Mouse (Mus musculus): ENCODE data around the gene Arl5a. TPM values are rescaled to one million over a fixed set of nuclear protein-coding genes. Genes with fewer than 3 reads are reported as not detected.
A peak's percentile ranks its signal among the peaks of the same experiment; 100 is the strongest.

The Arl5a gene
- total RNA-seq (2014; rRNA removed) (76.1 and 85.9 TPM in 2 replicates), polyA plus RNA-seq (2012; rRNA removed) (18.3 and 22.3 TPM in 2 replicates)

DNA sequence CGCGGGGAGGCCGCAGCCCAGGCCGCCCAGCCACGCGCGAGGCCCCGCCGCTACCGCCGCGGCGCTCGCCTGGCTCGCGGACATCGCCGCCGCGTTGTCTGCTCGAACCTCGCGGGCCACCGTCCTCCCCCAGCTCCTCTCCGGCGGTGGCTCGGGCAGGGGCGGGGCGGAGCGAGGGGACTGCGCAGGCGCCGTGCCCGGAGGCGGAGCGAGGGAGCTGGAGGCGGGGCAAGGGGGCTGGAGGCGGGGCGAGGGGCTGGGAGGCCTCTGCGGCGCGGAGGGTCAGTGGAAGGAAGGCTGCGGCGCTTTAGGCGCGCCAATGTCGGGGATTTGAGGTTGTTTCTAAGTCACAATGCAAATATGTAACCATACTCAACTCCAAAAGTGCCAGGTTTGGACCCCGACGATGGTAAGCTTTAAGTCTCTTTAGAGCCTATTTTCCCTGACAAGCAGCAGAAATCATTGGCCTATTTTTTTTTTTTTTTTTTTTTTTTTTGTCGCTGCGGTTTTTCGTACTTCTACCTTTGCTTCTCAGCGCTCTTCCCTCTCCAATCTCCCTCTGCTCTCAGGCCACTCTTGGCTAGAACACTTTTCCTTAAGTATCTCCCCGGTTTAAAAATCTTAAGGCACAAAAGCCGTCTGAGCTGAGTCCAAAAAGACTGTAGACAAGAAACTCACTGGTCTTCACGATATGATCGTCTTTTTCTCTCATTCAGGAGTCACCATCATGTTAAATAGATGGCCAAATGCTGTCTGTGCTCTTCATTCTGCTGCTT is at the start of gene Arl5a:
Gene Arl5a, minus strand, starts transcription at position 155 of the 776 bp plus-strand sequence.
- Histone ChIP-seq H3K4me3 (ENCODE audit: insufficient read depth, low read depth, low read length) (peak within 1 kb of the TSS; percentile 91), H3K9ac (ENCODE audit: low read depth, low read length) (peak within 1 kb of the TSS; percentile 95), H3K36me3 (ENCODE audit: control insufficient read depth, insufficient read depth, low read length) (no peaks in the 10 kb centered on the region), H3K27me3 (ENCODE audit: control insufficient read depth, insufficient read depth, low read length) (no peaks in the 10 kb centered on the region), H3K4me1 (ENCODE audit: control insufficient read depth, insufficient read depth, low read length) (peaks cover 21% of the 10 kb centered on the region), H3K79me2 (ENCODE audit: control insufficient read depth, insufficient read depth, low read length) (peaks cover 23% of the 10 kb centered on the region; the same call in 1 of the 2 replicates), H3K27ac (replicated peaks; ENCODE audit: insufficient read depth, low read depth, low read length) (peak within 1 kb of the TSS; percentile 96)
- under 1% methylated on average over 57 of the region's 57 CpGs for WGBS
- TF ChIP-seq CTCF (IDR thresholded peaks at IDR 0.05; ENCODE audit: low read depth, low read length) (no peak), POLR2A (IDR thresholded peaks at IDR 0.05; ENCODE audit: extremely low read depth, insufficient read depth, low read length) (peak; percentile 74)
- DNase-seq (ENCODE audit: extremely low read depth, low read depth, low spot score), result peak; percentile 69

DNA sequence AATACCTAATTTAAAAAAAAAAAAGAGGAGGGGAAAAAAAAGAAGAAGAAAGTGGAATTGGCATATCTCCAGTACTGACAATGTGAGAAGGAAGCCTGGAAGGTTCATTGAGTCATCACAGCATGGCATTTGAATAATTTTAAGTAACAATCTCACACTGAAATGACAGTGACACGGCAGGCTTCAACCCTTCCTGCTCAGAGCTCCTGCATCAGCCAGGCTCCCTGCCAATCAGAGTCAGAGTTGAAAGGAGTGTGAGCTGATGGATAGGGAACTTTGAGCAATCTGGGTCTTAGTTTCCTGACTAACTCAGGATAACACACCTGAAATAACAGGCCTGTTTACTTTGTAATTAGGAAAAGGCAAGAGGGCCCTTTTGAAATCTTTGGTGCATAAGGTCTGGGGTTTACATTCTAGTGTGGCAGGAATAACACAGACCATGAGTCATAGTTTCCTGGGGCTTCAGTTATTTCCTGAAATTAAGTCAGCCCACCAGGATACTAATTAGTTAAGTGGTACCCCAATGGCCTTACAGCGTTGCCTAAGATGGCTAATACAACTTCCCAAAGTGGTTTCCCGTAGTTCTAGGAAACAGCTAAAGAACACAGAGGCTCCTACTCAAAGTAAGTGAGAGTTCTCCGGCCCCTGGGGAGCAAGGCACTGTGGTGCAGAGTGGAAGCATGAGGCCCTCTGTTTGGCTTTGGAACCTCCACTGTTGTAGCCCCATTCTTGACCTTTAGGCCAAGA is 47.0 kb upstream of the Arl5a start:
- peaks cover 2% of the 10 kb centered on the region; the same call in 1 of the 2 replicates for H3K4me1 ChIP-seq (ENCODE audit: control insufficient read depth, insufficient read depth, low read length)
- peak; percentile 42 for DNase-seq (ENCODE audit: extremely low read depth, low read depth, low spot score)
- no peak overlapping the region for H3K4me3 ChIP-seq (ENCODE audit: insufficient read depth, low read depth, low read length)
- WGBS, result 70% methylated on average over 4 of the region's 4 CpGs
- H3K79me2 ChIP-seq (ENCODE audit: control insufficient read depth, insufficient read depth, low read length), result no peaks in the 10 kb centered on the region
- H3K27ac ChIP-seq (replicated peaks; ENCODE audit: insufficient read depth, low read depth, low read length), result no peak overlapping the region
- H3K9ac ChIP-seq (ENCODE audit: low read depth, low read length), result no peak overlapping the region
- no peak for TF ChIP-seq POLR2A (IDR thresholded peaks at IDR 0.05; ENCODE audit: extremely low read depth, insufficient read depth, low read length)
- TF ChIP-seq CTCF (IDR thresholded peaks at IDR 0.05; ENCODE audit: low read depth, low read length), result no peak
- no peaks in the 10 kb centered on the region for H3K27me3 ChIP-seq (ENCODE audit: control insufficient read depth, insufficient read depth, low read length)
- no peaks in the 10 kb centered on the region for H3K36me3 ChIP-seq (ENCODE audit: control insufficient read depth, insufficient read depth, low read length)

DNA sequence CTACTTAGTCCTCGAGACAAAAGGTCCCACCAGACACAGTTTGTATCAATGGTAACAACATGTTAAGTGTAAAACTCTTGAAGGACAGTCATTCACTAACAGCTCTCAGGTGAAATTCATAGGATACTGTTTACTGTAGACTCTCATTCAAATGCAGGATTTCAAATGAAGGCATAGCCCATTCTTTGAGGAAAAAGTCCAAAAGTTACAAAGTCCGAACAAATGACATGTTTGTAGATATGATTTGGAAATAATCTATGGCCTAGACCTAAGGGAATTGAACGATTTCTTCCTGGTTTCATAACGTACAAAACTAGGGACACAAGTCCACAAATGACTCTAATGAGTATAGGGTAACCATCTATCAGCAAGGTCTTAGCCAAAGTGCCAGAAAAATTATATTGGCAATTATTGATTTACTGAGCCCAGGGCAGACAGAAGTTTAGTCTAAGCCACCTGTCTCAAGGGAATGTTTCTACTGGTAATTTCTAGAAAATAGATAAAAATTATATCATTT is 45.4 kb upstream of the Arl5a start:
- Histone ChIP-seq H3K27ac (replicated peaks; ENCODE audit: insufficient read depth, low read depth, low read length) (no peak overlapping the region), H3K79me2 (ENCODE audit: control insufficient read depth, insufficient read depth, low read length) (no peaks in the 10 kb centered on the region), H3K36me3 (ENCODE audit: control insufficient read depth, insufficient read depth, low read length) (no peaks in the 10 kb centered on the region), H3K9ac (ENCODE audit: low read depth, low read length) (no peak overlapping the region), H3K27me3 (ENCODE audit: control insufficient read depth, insufficient read depth, low read length) (no peaks in the 10 kb centered on the region), H3K4me1 (ENCODE audit: control insufficient read depth, insufficient read depth, low read length) (peaks cover 2% of the 10 kb centered on the region; the same call in 1 of the 2 replicates), H3K4me3 (ENCODE audit: insufficient read depth, low read depth, low read length) (no peak overlapping the region)
- WGBS, result 28% methylated on average over 4 of the region's 4 CpGs
- peak; percentile 57 for DNase-seq (ENCODE audit: extremely low read depth, low read depth, low spot score)
- no peak for TF ChIP-seq POLR2A (IDR thresholded peaks at IDR 0.05; ENCODE audit: extremely low read depth, insufficient read depth, low read length)
- no peak for TF ChIP-seq CTCF (IDR thresholded peaks at IDR 0.05; ENCODE audit: low read depth, low read length)

DNA sequence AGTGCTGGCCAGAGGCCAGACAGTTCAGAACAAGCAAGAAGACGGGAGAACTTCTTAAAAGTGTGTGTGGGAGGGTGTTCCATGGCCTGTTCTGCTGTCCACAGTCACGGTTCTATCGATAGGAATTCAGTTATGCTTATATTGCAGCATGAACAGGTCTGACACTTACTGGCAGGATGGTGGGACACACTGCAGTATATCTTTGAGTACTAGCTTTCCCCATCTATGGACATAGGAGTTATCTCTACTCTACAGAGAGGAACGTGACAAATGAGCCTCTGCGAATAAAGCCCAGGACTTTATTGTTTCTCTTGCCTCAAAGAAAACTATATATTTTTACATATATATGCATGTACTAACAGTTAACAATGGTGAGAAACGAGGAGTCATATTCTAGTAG is 42.9 kb upstream of the Arl5a start:
- H3K9ac ChIP-seq (ENCODE audit: low read depth, low read length), result no peak overlapping the region
- H3K36me3 ChIP-seq (ENCODE audit: control insufficient read depth, insufficient read depth, low read length), result no peaks in the 10 kb centered on the region
- no peaks in the 10 kb centered on the region for H3K27me3 ChIP-seq (ENCODE audit: control insufficient read depth, insufficient read depth, low read length)
- DNase-seq (ENCODE audit: extremely low read depth, low read depth, low spot score), result no peak
- H3K79me2 ChIP-seq (ENCODE audit: control insufficient read depth, insufficient read depth, low read length), result no peaks in the 10 kb centered on the region
- peaks cover 2% of the 10 kb centered on the region; the same call in 1 of the 2 replicates for H3K4me1 ChIP-seq (ENCODE audit: control insufficient read depth, insufficient read depth, low read length)
- 88% methylated on average over 6 of the region's 6 CpGs for WGBS
- TF ChIP-seq POLR2A (IDR thresholded peaks at IDR 0.05; ENCODE audit: extremely low read depth, insufficient read depth, low read length) (no peak), CTCF (IDR thresholded peaks at IDR 0.05; ENCODE audit: low read depth, low read length) (no peak)
- no peak overlapping the region for H3K27ac ChIP-seq (replicated peaks; ENCODE audit: insufficient read depth, low read depth, low read length)
- H3K4me3 ChIP-seq (ENCODE audit: insufficient read depth, low read depth, low read length), result no peak overlapping the region

DNA sequence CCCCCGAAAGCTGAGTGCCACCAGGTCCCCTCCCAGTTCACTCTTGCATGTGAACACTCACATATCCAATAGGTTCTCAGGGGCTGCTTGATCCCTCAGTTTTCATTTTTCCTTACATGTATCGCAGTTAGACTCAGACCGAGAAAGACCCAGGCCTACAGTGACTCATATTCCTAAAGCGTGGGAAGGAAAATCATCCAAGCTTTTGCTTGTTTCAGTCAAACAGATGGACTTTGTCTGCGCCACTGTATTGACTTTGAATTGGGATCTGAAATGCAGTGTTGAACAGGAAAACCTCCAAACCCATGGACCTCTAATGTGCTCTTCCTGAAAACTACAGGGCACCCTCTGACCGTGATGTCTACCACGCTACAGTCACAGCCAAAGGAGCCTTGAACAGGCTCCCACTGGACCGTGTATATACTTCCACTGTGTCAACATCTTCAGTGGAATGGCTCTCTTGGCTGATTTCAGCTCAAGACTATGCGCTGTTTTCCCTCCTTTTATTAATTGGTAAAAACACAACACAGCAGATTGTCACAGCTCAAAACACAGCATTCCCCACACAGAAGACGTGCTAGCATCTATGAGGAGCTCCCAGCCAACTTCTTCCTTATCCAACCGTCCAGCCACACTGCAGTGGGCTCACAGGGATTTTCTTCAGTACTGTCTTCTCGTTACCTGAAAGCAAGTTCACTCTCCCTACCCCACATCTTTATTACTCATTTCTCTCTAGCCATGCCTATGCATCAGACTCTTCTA is 36.7 kb upstream of the Arl5a start:
- Histone ChIP-seq H3K27me3 (ENCODE audit: control insufficient read depth, insufficient read depth, low read length) (no peaks in the 10 kb centered on the region), H3K4me3 (ENCODE audit: insufficient read depth, low read depth, low read length) (no peak overlapping the region), H3K79me2 (ENCODE audit: control insufficient read depth, insufficient read depth, low read length) (no peaks in the 10 kb centered on the region), H3K36me3 (ENCODE audit: control insufficient read depth, insufficient read depth, low read length) (no peaks in the 10 kb centered on the region), H3K27ac (replicated peaks; ENCODE audit: insufficient read depth, low read depth, low read length) (no peak overlapping the region), H3K4me1 (ENCODE audit: control insufficient read depth, insufficient read depth, low read length) (no peaks in the 10 kb centered on the region), H3K9ac (ENCODE audit: low read depth, low read length) (no peak overlapping the region)
- TF ChIP-seq CTCF (IDR thresholded peaks at IDR 0.05; ENCODE audit: low read depth, low read length), result no peak
- no peak for TF ChIP-seq POLR2A (IDR thresholded peaks at IDR 0.05; ENCODE audit: extremely low read depth, insufficient read depth, low read length)
- 85% methylated on average over 12 of the region's 12 CpGs for WGBS
- no peak for DNase-seq (ENCODE audit: extremely low read depth, low read depth, low spot score)
